Mouse (Mus musculus): ENCODE measurements at regions not wholly inside any gene's neighbourhood (a gene's known extent, or its start where the extent isn't known, plus 50 kb on each side); places are given as distances from the start of the nearest gene placed in this dataset.
"Not testable (repeated sequence)": the region's sequence is repeated elsewhere in the genome, so short reads cannot be mapped to it uniquely, and the experiment has no call there.

GRCm38 (mm10) chr6:89052758-89053460 is 150.9 kb downstream of the Tpra1 start:
- in situ Hi-C loops (cut with MboI, MseI), result no loop called here

- in situ Hi-C loops (cut with MboI, MseI), result no loop called here
These were observed 152.0 kb downstream of the Tpra1 start for GRCm38 (mm10) chr6:89054060-89054459.

GRCm38 (mm10) chr6:89059431-89059975 is 157.5 kb downstream of the Tpra1 start:
- in situ Hi-C loops (cut with MboI, MseI), result no loop called here

- in situ Hi-C loops (cut with MboI, MseI), result no loop called here
These were observed 163.0 kb downstream of the Tpra1 start for GRCm38 (mm10) chr6:89064977-89065580.

GRCm38 (mm10) chr6:89066588-89066987 is 164.5 kb downstream of the Tpra1 start:
- in situ Hi-C loops (cut with MboI, MseI), result no loop called here

- in situ Hi-C loops (cut with MboI, MseI), result no loop called here
These were observed 166.2 kb downstream of the Tpra1 start for GRCm38 (mm10) chr6:89068286-89068685.

GRCm38 (mm10) chr6:89069108-89069507 is 167.1 kb downstream of the Tpra1 start:
- in situ Hi-C loops (cut with MboI, MseI), result no loop called here

- in situ Hi-C loops (cut with MboI, MseI), result no loop called here
These were observed 168.0 kb downstream of the Tpra1 start for GRCm38 (mm10) chr6:89070011-89070410.

GRCm38 (mm10) chr6:89071766-89072165 is 169.7 kb downstream of the Tpra1 start:
- in situ Hi-C loops (cut with MboI, MseI), result no loop called here

GRCm38 (mm10) chr6:89072569-89072968 is 170.5 kb downstream of the Tpra1 start:
- in situ Hi-C loops (cut with MboI, MseI), result no loop called here

GRCm38 (mm10) chr6:89081624-89082300 is 179.7 kb downstream of the Tpra1 start:
- in situ Hi-C loops (cut with MboI, MseI), result no loop called here

- in situ Hi-C loops (cut with MboI, MseI), result no loop called here
These were observed 182.4 kb downstream of the Tpra1 start for GRCm38 (mm10) chr6:89084437-89084836.

- in situ Hi-C loops (cut with MboI, MseI), result no loop called here
These were observed 183.1 kb downstream of the Tpra1 start for GRCm38 (mm10) chr6:89085151-89085550.

- in situ Hi-C loops (cut with MboI, MseI), result no loop called here
These were observed 185.6 kb downstream of the Tpra1 start for GRCm38 (mm10) chr6:89087620-89088019.

- in situ Hi-C loops (cut with MboI, MseI), result no loop called here
These were observed 188.0 kb downstream of the Tpra1 start for GRCm38 (mm10) chr6:89090096-89090495.

GRCm38 (mm10) chr6:89095911-89096310 is 193.9 kb downstream of the Tpra1 start:
- in situ Hi-C loops (cut with MboI, MseI), result no loop called here

GRCm38 (mm10) chr6:89097531-89097930 is 195.5 kb downstream of the Tpra1 start:
- in situ Hi-C loops (cut with MboI, MseI), result no loop called here

GRCm38 (mm10) chr6:89119241-89119640 is 217.2 kb downstream of the Tpra1 start:
- in situ Hi-C loops (cut with MboI, MseI), result no loop called here

GRCm38 (mm10) chr6:89121023-89121745 is 219.1 kb downstream of the Tpra1 start:
- in situ Hi-C loops (cut with MboI, MseI), result no loop called here

- in situ Hi-C loops (cut with MboI, MseI), result no loop called here
These were observed 219.7 kb downstream of the Tpra1 start for GRCm38 (mm10) chr6:89121746-89122070.

GRCm38 (mm10) chr6:89125916-89126315 is 223.9 kb downstream of the Tpra1 start:
- in situ Hi-C loops (cut with MboI, MseI), result no loop called here

- in situ Hi-C loops (cut with MboI, MseI), result not testable (repeated sequence)
These were observed 226.1 kb downstream of the Tpra1 start for GRCm38 (mm10) chr6:89128141-89128540.

Data from regulatory T cell (primary cell).